Mouse (Mus musculus) embryonic facial prominence, embryonic 11.5 days (tissue): ENCODE results near the gene Vmn1r113. TPM values are rescaled to one million over a fixed set of nuclear protein-coding genes. Genes with fewer than 3 reads are reported as not detected.
"Not testable (repeated sequence)": the region's sequence is repeated elsewhere in the genome, so short reads cannot be mapped to it uniquely, and the experiment has no call there.

Experiments used
- ATAC-seq: fragments of 200-750 bp; cut with Nextera tagmentation; replicated peaks from 2 replicates; pipeline ENCODE4 v1.8.0; 2017; ENCODE audit warnings: low read depth; ENCODE audit not compliant: insufficient number of reproducible peaks, low FRiP score, low TSS enrichment
- DNase-seq: peaks from one replicate; pipeline ENCODE4 v3.0.0-alpha.2; 2015; ENCODE audit warnings: low spot score
- H3K27ac ChIP-seq: fragments of 300-500 bp; sonication (generic); replicated peaks from 2 replicates; pipeline ENCODE4 v1.5.1; 2014; ENCODE audit warnings: mild to moderate bottlenecking, low read depth, low read length, control low read depth
- H3K27me3 ChIP-seq: fragments of 300-500 bp; sonication (generic); 2 replicates; pipeline ENCODE4 v1.6.1; 2014; ENCODE audit warnings: mild to moderate bottlenecking, low read length, moderate library complexity, mixed read lengths; ENCODE audit not compliant: control insufficient read depth, insufficient read depth
- H3K36me3 ChIP-seq: fragments of 300-500 bp; sonication (generic); replicated peaks from 2 replicates; pipeline ENCODE4 v1.6.1; 2014; ENCODE audit warnings: low read depth, mild to moderate bottlenecking, low read length, moderate library complexity, mixed read lengths; ENCODE audit not compliant: control insufficient read depth, insufficient read depth
- H3K4me1 ChIP-seq: fragments of 300-500 bp; sonication (generic); 2 replicates; pipeline ENCODE4 v1.6.1; 2014; ENCODE audit warnings: low read length, mixed read lengths; ENCODE audit not compliant: control insufficient read depth, insufficient read depth
- H3K4me2 ChIP-seq: fragments of 300-500 bp; sonication (generic); 2 replicates; pipeline ENCODE4 v1.6.1; 2014; ENCODE audit warnings: low read depth, mild to moderate bottlenecking, control low read depth, low read length, moderate library complexity
- H3K4me3 ChIP-seq: fragments of 300-500 bp; sonication (generic); 2 replicates; pipeline ENCODE4 v1.5.1; 2014; ENCODE audit warnings: low read depth, low read length, control low read depth
- H3K9ac ChIP-seq: fragments of 300-500 bp; sonication (generic); replicated peaks from 2 replicates; pipeline ENCODE4 v1.6.1; 2014; ENCODE audit warnings: mild to moderate bottlenecking, control low read depth, low read length
- H3K9me3 ChIP-seq: fragments of 300-500 bp; sonication (generic); replicated peaks from 2 replicates; pipeline ENCODE4 v1.6.1; 2016; ENCODE audit warnings: mild to moderate bottlenecking, low read length, inconsistent platforms, mixed read lengths; ENCODE audit not compliant: control insufficient read depth
- WGBS: fragments of 180-500 bp; shearing (Covaris S2); extraction: QIAGEN DNeasy Blood & Tissue Kit; methylation state at CpG from one replicate; pipeline ENCODE4 v1.1.7; 2014; 5-methylcytosine and 5-hydroxymethylcytosine counted together
- polyA plus RNA-seq: library from polyadenylated mRNA; unstranded; fragments of >200 nt; fragmentation: Nextera tagmentation; extraction: Ambion mirVana; gene quantifications from 2 replicates; pipeline ENCODE4 v1.2.1, GENCODE M21; 2014

The Vmn1r113 gene
- polyA plus RNA-seq: not detected in 2 replicates

- not testable (repeated sequence) for H3K36me3 ChIP-seq, DNase-seq, H3K4me3 ChIP-seq, H3K4me2 ChIP-seq, H3K27me3 ChIP-seq, ATAC-seq, H3K9ac ChIP-seq, H3K9me3 ChIP-seq, H3K27ac ChIP-seq, H3K4me1 ChIP-seq
- 57% methylated on average over 2 of the region's 2 CpGs for WGBS
Measured at GRCm38 (mm10) chr7:20786985-20787384, at the start of gene Vmn1r113. TSS of gene Vmn1r113 (plus strand) at chr7:20787285.

GRCm38 (mm10) chr7:20770885-20771284 lies 16.2 kb upstream of the Vmn1r113 start, which contains the start of gene Vmn1r112:
TSS of gene Vmn1r112 (plus strand) at chr7:20771185.
- H3K4me3 ChIP-seq, H3K9me3 ChIP-seq, DNase-seq, H3K4me2 ChIP-seq, H3K27ac ChIP-seq, H3K9ac ChIP-seq, ATAC-seq, H3K27me3 ChIP-seq, H3K4me1 ChIP-seq, H3K36me3 ChIP-seq: not testable (repeated sequence)
- no CpG with 5 or more reads among the region's 3 CpGs for WGBS

GRCm38 (mm10) chr7:20812086-20812485 lies 25.0 kb downstream of the Vmn1r113 start, which contains the start of gene Vmn1r114:
TSS of gene Vmn1r114 (minus strand) at chr7:20812186.
- DNase-seq, H3K27me3 ChIP-seq, H3K36me3 ChIP-seq, H3K9ac ChIP-seq, H3K9me3 ChIP-seq, H3K4me1 ChIP-seq, H3K4me2 ChIP-seq, H3K4me3 ChIP-seq, ATAC-seq, H3K27ac ChIP-seq: not testable (repeated sequence)
- WGBS: no CpG with 5 or more reads among the region's 5 CpGs

Other genes starting within 250 kb of the Vmn1r113 start
- not detected in 2 replicates for gene Gm5726, start 241.5 kb upstream of the Vmn1r113 start, polyA plus RNA-seq
- not detected in 2 replicates for gene Gm4141, start 211.0 kb upstream of the Vmn1r113 start, polyA plus RNA-seq
- gene Gm4513, start 188.3 kb upstream of the Vmn1r113 start, polyA plus RNA-seq: not detected in 2 replicates
- gene Vmn1r107, start 118.4 kb upstream of the Vmn1r113 start, polyA plus RNA-seq: not detected in 2 replicates
- gene Vmn1r111, start 84.1 kb upstream of the Vmn1r113 start, polyA plus RNA-seq: not detected in 2 replicates
- not detected in 2 replicates for gene Gm10668, start 56.7 kb upstream of the Vmn1r113 start, polyA plus RNA-seq
- gene Vmn1r112, start 16.1 kb upstream of the Vmn1r113 start, polyA plus RNA-seq: not detected in 2 replicates
- gene Vmn1r114, start 24.9 kb downstream of the Vmn1r113 start, polyA plus RNA-seq: not detected in 2 replicates
- not detected in 2 replicates for gene Vmn1r115, start 57.7 kb downstream of the Vmn1r113 start, polyA plus RNA-seq
- gene Vmn1r116, start 85.0 kb downstream of the Vmn1r113 start, polyA plus RNA-seq: not detected in 2 replicates
- gene Vmn1r117, start 96.8 kb downstream of the Vmn1r113 start, polyA plus RNA-seq: not detected in 2 replicates
- gene Vmn1r118, start 125.1 kb downstream of the Vmn1r113 start, polyA plus RNA-seq: not detected in 2 replicates
- not detected in 2 replicates for gene Vmn1r119, start 225.2 kb downstream of the Vmn1r113 start, polyA plus RNA-seq